8 mouse cellular contexts compared by ENCODE assay signal in genomic region chr4:117304239-117305025, GRCm38 (mm10). TPM values are rescaled to one million over a fixed set of nuclear protein-coding genes. Genes with fewer than 3 reads are reported as not detected.
A peak's percentile ranks its signal among the peaks of the same experiment; 100 is the strongest.
DNase-seq lines count a peak whose midpoint lies in the region; ATAC-seq and TF ChIP-seq lines count a peak whose summit lies in the region.

No protein-coding gene starts in this region.

- no peak for DNase-seq in heart, adult 11 months
- peak; percentile 59 for DNase-seq in embryo, embryonic 10 days (ENCODE audit: low spot score)
- no peak for DNase-seq in intestine, embryonic 14.5 days (ENCODE audit: low spot score)
- no peak for DNase-seq in midbrain, postnatal 0 days (ENCODE audit: low spot score)
- no peak for DNase-seq in right cerebral cortex, postnatal 4 days
- no peak for DNase-seq in thymus, adult 2 months

- no peaks in the 10 kb centered on the region for H3K9me3 ChIP-seq in heart, embryonic 14.5 days (ENCODE audit: control insufficient read depth, low read length)
- H3K9me3 ChIP-seq in intestine, embryonic 14.5 days (ENCODE audit: control insufficient read depth, low read length), result no peaks in the 10 kb centered on the region
- H3K9me3 ChIP-seq in midbrain, postnatal 0 days (ENCODE audit: low read length), result no peaks in the 10 kb centered on the region

- peak overlapping the region; percentile 76 for H3K9ac ChIP-seq in heart, embryonic 14.5 days (ENCODE audit: low read length)
- H3K9ac ChIP-seq in intestine, embryonic 14.5 days (ENCODE audit: low read length), result peak overlapping the region; percentile 12; the same call in 1 of the 2 replicates
- H3K9ac ChIP-seq in midbrain, postnatal 0 days (replicated peaks; ENCODE audit: low read length, poor library complexity, severe bottlenecking), result peak overlapping the region; percentile 50

- H3K27ac ChIP-seq in heart, embryonic 14.5 days (replicated peaks in 1 of 2; ENCODE audit: control insufficient read depth in 1 of 2, insufficient read depth in 1 of 2, low read depth in 2 of 2, low read length in 2 of 2), result no peak overlapping the region
- no peak overlapping the region for H3K27ac ChIP-seq in intestine, embryonic 14.5 days (ENCODE audit: low read depth)
- no peak overlapping the region for H3K27ac ChIP-seq in midbrain, postnatal 0 days (ENCODE audit: low read depth, low read length)
- H3K27ac ChIP-seq in thymus, adult 2 months (ENCODE audit: control insufficient read depth, insufficient read depth, low read length), result no peak overlapping the region

- no peak for TF ChIP-seq POLR2A in thymus, adult 2 months (IDR thresholded peaks at IDR 0.05; ENCODE audit: control insufficient read depth, extremely low read depth, insufficient read depth, low read length, poor library complexity)

- peak overlapping the region; percentile 42 to 57 for H3K4me3 ChIP-seq in heart, embryonic 14.5 days (ENCODE audit: control insufficient read depth in 1 of 2, insufficient read depth in 1 of 2, low read depth in 1 of 2, low read length in 2 of 2)
- peak overlapping the region; percentile 35 for H3K4me3 ChIP-seq in intestine, embryonic 14.5 days (ENCODE audit: low read depth, low read length)
- H3K4me3 ChIP-seq in midbrain, postnatal 0 days (ENCODE audit: low read depth, low read length), result peak overlapping the region; percentile 37
- H3K4me3 ChIP-seq in thymus, adult 2 months (ENCODE audit: control insufficient read depth, insufficient read depth, low read length), result no peak overlapping the region

- peaks cover 55% of the 10 kb centered on the region for H3K27me3 ChIP-seq in heart, embryonic 14.5 days (ENCODE audit: control insufficient read depth, insufficient read depth, low read length)
- H3K27me3 ChIP-seq in intestine, embryonic 14.5 days (replicated peaks; ENCODE audit: control insufficient read depth, insufficient read depth, low read length), result peaks cover 55% of the 10 kb centered on the region
- peaks cover 43% of the 10 kb centered on the region for H3K27me3 ChIP-seq in midbrain, postnatal 0 days (ENCODE audit: insufficient read depth, low read length)
- H3K27me3 ChIP-seq in thymus, adult 2 months (ENCODE audit: control insufficient read depth, insufficient read depth, low read length), result no peaks in the 10 kb centered on the region

- peak overlapping the region; percentile 97 for H3K4me2 ChIP-seq in heart, embryonic 14.5 days (ENCODE audit: low read length)
- peak overlapping the region; percentile 69 for H3K4me2 ChIP-seq in intestine, embryonic 14.5 days (ENCODE audit: low read length)
- H3K4me2 ChIP-seq in midbrain, postnatal 0 days (ENCODE audit: low read depth, low read length, poor library complexity, severe bottlenecking), result peak overlapping the region; percentile 60

- H3K4me1 ChIP-seq in heart, embryonic 14.5 days (ENCODE audit: control insufficient read depth in 2 of 2, insufficient read depth in 2 of 2, low read length in 2 of 2), result peaks cover 2 to 4% of the 10 kb centered on the region in 2 experiments; a peak in 1 of 4 replicates
- 0 out of 2 replicates have a peak, but pooled peaks cover 9% of the 10 kb centered on the region for H3K4me1 ChIP-seq in intestine, embryonic 14.5 days (replicated peaks; ENCODE audit: control insufficient read depth, insufficient read depth, low read length)
- H3K4me1 ChIP-seq in midbrain, postnatal 0 days (ENCODE audit: insufficient read depth, low read length), result no peaks in the 10 kb centered on the region; the same call in 1 of the 2 replicates
- no peaks in the 10 kb centered on the region for H3K4me1 ChIP-seq in thymus, adult 2 months (replicated peaks; ENCODE audit: control insufficient read depth, insufficient read depth, low read length)

- no peak for ATAC-seq in heart, embryonic 14.5 days (ENCODE audit: insufficient number of reproducible peaks, insufficient read depth, low FRiP score, low read depth)
- ATAC-seq in intestine, embryonic 14.5 days (replicated peaks; ENCODE audit: low FRiP score, low TSS enrichment, low read depth), result no peak
- no peak for ATAC-seq in midbrain, postnatal 0 days (ENCODE audit: low FRiP score)
- ATAC-seq in monocyte, adult 5-6 weeks (replicated peaks; ENCODE audit: insufficient number of reproducible peaks, low FRiP score, low TSS enrichment, poor library complexity, severe bottlenecking), result no peak

- no peak for TF ChIP-seq CTCF in midbrain, postnatal 0 days (IDR thresholded peaks at IDR 0.05)
- TF ChIP-seq CTCF in thymus, adult 2 months (IDR thresholded peaks at IDR 0.05; ENCODE audit: borderline replicate concordance, control insufficient read depth, extremely low read depth, insufficient read depth, low read length, poor library complexity), result no peak

- H3K36me3 ChIP-seq in heart, embryonic 14.5 days (ENCODE audit: control insufficient read depth, insufficient read depth, low read length), result no peaks in the 10 kb centered on the region
- H3K36me3 ChIP-seq in intestine, embryonic 14.5 days (ENCODE audit: control insufficient read depth, insufficient read depth, low read length), result no peaks in the 10 kb centered on the region
- no peaks in the 10 kb centered on the region for H3K36me3 ChIP-seq in midbrain, postnatal 0 days (ENCODE audit: insufficient read depth, low read length)
- H3K36me3 ChIP-seq in thymus, adult 2 months (ENCODE audit: control insufficient read depth, insufficient read depth, low read length), result no peaks in the 10 kb centered on the region

- WGBS in heart, embryonic 14.5 days, result 1% methylated on average over 47 of the region's 54 CpGs
- 1% methylated on average over 52 of the region's 54 CpGs for WGBS in intestine, embryonic 14.5 days
- WGBS in midbrain, postnatal 0 days, result 3% methylated on average over 52 of the region's 54 CpGs
- WGBS in thymus, adult 2 months, result 95% methylated on average over 54 of the region's 54 CpGs

RNA-seq across cellular contexts. Expression of gene Armh1, which starts 52.5 kb away (rescaled TPM):
- polyA plus RNA-seq in heart, embryonic 14.5 days (2014; fragmentation: Nextera tagmentation; extraction: Ambion mirVana), result 0.27 and 0.42 TPM in 2 replicates
- 0.14 and 0.24 TPM in 2 replicates for polyA plus RNA-seq in intestine, embryonic 14.5 days (2014; fragmentation: Nextera tagmentation; extraction: Ambion mirVana)
- 1.8 and 3.1 TPM in 2 replicates for total RNA-seq in midbrain, postnatal 0 days (2014; rRNA removed)
- 2.5 and 2.6 TPM in 2 replicates for polyA plus RNA-seq in midbrain, postnatal 0 days (2015; fragmentation: Nextera tagmentation; extraction: Ambion mirVana)
- total RNA-seq in monocyte, adult 5-6 weeks (2017), result not detected in 3 replicates
- polyA plus RNA-seq in thymus, adult 2 months (2012; rRNA removed), result 0.44 TPM in 1 of 2 replicates, not detected in the other

RNA-seq across cellular contexts. Expression of gene Tmem53, which starts 52.7 kb away (rescaled TPM):
- polyA plus RNA-seq in heart, embryonic 14.5 days (2014; fragmentation: Nextera tagmentation; extraction: Ambion mirVana), result 38.0 and 39.8 TPM in 2 replicates
- 8.3 and 10.3 TPM in 2 replicates for polyA plus RNA-seq in intestine, embryonic 14.5 days (2014; fragmentation: Nextera tagmentation; extraction: Ambion mirVana)
- total RNA-seq in midbrain, postnatal 0 days (2014; rRNA removed), result 7.6 and 10.5 TPM in 2 replicates
- polyA plus RNA-seq in midbrain, postnatal 0 days (2015; fragmentation: Nextera tagmentation; extraction: Ambion mirVana), result 9.7 and 12.6 TPM in 2 replicates
- total RNA-seq in monocyte, adult 5-6 weeks (2017), result 0.29 TPM in 1 of 3 replicates, not detected in the others
- polyA plus RNA-seq in thymus, adult 2 months (2012; rRNA removed), result 14.5 and 16.1 TPM in 2 replicates

Comparison
In these comparisons a context has a peak if more than half of its experiments do, and no peak if none do; other contexts are left out.
1. H3K9ac ChIP-seq: peak in every context shown above with its lines; median percentile 76 in heart, embryonic 14.5 days; 50 in midbrain, postnatal 0 days; 12 in intestine, embryonic 14.5 days.